Mouse (Mus musculus) ES-E14 (cell line): ENCODE data around the gene Krit1. TPM values are rescaled to one million over a fixed set of nuclear protein-coding genes. Genes with fewer than 3 reads are reported as not detected.
"Not testable (repeated sequence)": the region's sequence is repeated elsewhere in the genome, so short reads cannot be mapped to it uniquely, and the experiment has no call there.

Experiments used
- DNase-seq: peaks from one replicate; pipeline ENCODE4 v3.0.0-alpha.2; 2013; ENCODE audit warnings: low read depth, low spot score
- H3K27ac ChIP-seq: 2 replicates; pipeline ENCODE4 v1.5.1; 2012; ENCODE audit warnings: low read depth, mild to moderate bottlenecking, low read length, moderate library complexity, mixed read lengths; ENCODE audit not compliant: poor library complexity, insufficient read depth, severe bottlenecking
- H3K36me3 ChIP-seq: 2 replicates; pipeline ENCODE4 v1.6.1; 2012; ENCODE audit warnings: mild to moderate bottlenecking, low read length, moderate library complexity, mixed read lengths; ENCODE audit not compliant: control insufficient read depth, poor library complexity, insufficient read depth, severe bottlenecking
- H3K4me1 ChIP-seq, 2 experiments: fragments of 150-350 bp in 1 of 2; sonication (generic) in 1 of 2; 2 replicates each; pipeline ENCODE4 v1.6.1; 2012; ENCODE audit warnings: low read length in 2 of 2, mild to moderate bottlenecking in 1 of 2, mixed read lengths in 1 of 2; ENCODE audit not compliant: control insufficient read depth in 2 of 2, insufficient read depth in 2 of 2, poor library complexity in 1 of 2
- H3K4me3 ChIP-seq, 2 experiments: fragments of 150-350 bp in 1 of 2; sonication (generic) in 1 of 2; 2 replicates each; pipeline ENCODE4 v1.5.1; 2012; ENCODE audit warnings: low read length in 2 of 2, low read depth in 1 of 2, mild to moderate bottlenecking in 1 of 2, mixed read lengths in 1 of 2; ENCODE audit not compliant: insufficient read depth in 1 of 2, poor library complexity in 1 of 2, severe bottlenecking in 1 of 2
- H3K9ac ChIP-seq: 2 replicates; pipeline ENCODE4 v1.6.1; 2012; ENCODE audit warnings: low read depth, mild to moderate bottlenecking, low read length, mixed read lengths; ENCODE audit not compliant: poor library complexity, insufficient read depth, severe bottlenecking
- H3K9me3 ChIP-seq: fragments of 150-350 bp; sonication (generic); 2 replicates; pipeline ENCODE4 v1.6.1; 2012; ENCODE audit warnings: low read depth, mild to moderate bottlenecking, low read length; ENCODE audit not compliant: control insufficient read depth, insufficient read depth
- CHD2 ChIP-seq: IDR thresholded peaks from 2 replicates; pipeline ENCODE4 v1.6.1; 2014; ENCODE audit warnings: mild to moderate bottlenecking, low read depth, low read length, inconsistent platforms
- HCFC1 ChIP-seq: IDR thresholded peaks from 2 replicates; pipeline ENCODE4 v1.6.1; 2012; ENCODE audit warnings: low read length, inconsistent platforms, borderline replicate concordance; ENCODE audit not compliant: insufficient read depth
- MAFK ChIP-seq: IDR thresholded peaks from 2 replicates; pipeline ENCODE4 v1.6.1; 2014; ENCODE audit warnings: mild to moderate bottlenecking, low read depth, low read length, inconsistent platforms; ENCODE audit not compliant: insufficient read depth
- ZC3H11A ChIP-seq: IDR thresholded peaks from 2 replicates; pipeline ENCODE4 v1.6.1; 2012; ENCODE audit warnings: low read depth, mild to moderate bottlenecking, inconsistent platforms, low read length, borderline replicate concordance
- ZNF384 ChIP-seq: IDR thresholded peaks from 2 replicates; pipeline ENCODE4 v1.6.1; 2012; ENCODE audit warnings: low read depth, low read length, inconsistent platforms
- in situ Hi-C, 2 experiments: fragments of 600-800 bp; cut with MboI; formaldehyde crosslinking; loops; one replicate each; pipeline ENCODE4 v1.15.1; 2025; ENCODE audit warnings: low sequenced_read_pairs in 2 of 2, inconsistent platforms in 1 of 2; ENCODE audit not compliant: unreplicated experiment in 2 of 2
- total RNA-seq: library from RNA; depleted of rRNA; stranded (reverse); fragments of 300-350 nt; gene quantifications from 2 replicates; pipeline ENCODE4 v1.2.3, GENCODE M21; 2012

Krit1 gene
- total RNA-seq, 1 experiment, result 30.8 TPM

DNA sequence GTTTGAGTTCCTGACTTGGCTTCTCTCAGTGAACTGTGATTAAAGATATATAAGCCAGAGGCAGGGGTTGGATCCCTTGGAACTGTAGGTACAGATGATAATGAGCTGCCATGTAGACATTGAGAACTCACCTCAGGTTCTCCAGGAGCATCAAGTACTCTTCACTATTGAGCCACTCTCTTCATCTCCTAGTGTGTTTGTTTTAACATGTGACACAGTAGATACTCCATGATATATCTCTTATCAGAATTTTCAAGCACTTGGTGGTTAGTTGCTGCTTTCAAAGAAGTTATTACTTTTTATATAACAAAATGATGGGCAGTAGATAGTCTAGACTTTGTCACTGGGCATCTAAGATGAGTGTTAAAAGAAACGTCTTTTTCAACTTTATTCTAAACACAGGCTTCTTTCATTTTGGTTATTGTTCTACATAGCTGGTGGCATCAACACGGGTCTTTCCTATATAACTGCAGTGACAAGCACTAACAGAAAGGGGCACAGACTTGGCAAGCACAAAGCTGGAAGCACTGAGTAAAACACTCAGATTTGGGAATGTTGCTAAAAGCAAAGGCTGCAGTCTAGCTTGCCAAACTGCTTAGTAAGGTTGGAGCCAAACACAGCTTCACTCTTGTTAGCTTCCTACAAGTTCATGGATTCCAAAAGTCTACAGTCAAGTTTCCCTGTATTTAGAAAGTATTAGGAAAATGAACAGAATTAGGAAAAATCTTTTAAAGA is 18.9 kb upstream of the Krit1 start:
- Histone ChIP-seq H3K36me3 (no peaks in the 10 kb centered on the region), H3K27ac (no peak overlapping the region), H3K4me3 (no peak overlapping the region), H3K9me3 (no peaks in the 10 kb centered on the region), H3K4me1 (no peaks in the 10 kb centered on the region), H3K9ac (no peak overlapping the region)
- no peak for DNase-seq
- TF ChIP-seq ZNF384 (no peak), MAFK (no peak), ZC3H11A (no peak), HCFC1 (no peak), CHD2 (no peak)
- in situ Hi-C loops, result no loop called here

DNA sequence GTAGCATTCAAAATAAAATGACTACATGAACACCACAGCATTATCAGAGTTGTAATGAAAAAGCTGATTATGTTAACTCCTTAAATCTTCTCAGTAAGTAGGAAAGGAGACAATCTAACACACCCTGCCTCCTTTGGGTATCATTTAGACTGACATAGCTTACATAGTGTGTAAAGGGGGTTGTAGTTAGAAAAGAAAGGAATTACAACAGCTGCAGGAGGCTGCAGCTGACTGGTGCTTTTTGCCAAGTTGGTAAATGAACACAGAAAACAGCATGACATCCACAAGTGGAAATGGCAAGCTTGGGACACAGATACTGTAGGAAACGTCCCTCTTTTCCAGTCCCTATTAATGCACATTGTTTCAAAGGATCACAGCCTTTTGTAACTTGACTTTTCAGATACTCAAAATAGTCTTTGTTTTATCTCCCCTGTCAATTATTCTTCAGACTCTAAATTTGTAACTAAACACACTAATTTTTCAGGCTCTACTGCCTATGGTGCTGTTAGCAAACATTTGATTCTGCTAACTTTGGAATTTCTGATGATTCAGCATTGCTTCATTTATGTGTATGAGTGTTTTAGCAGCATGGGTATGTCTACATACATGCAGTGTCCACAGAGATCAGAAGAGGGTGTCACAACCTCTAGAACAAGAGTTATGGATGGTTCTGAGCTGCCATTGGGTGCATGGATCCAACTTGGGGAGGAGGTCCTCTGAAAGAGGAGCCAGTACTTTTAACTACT is 18.1 kb upstream of the Krit1 start:
- no peaks in the 10 kb centered on the region for H3K36me3 ChIP-seq
- no peak for DNase-seq
- H3K4me1 ChIP-seq, result no peaks in the 10 kb centered on the region
- H3K27ac ChIP-seq, result no peak overlapping the region
- no peaks in the 10 kb centered on the region for H3K9me3 ChIP-seq
- no peak overlapping the region for H3K9ac ChIP-seq
- H3K4me3 ChIP-seq, result no peak overlapping the region
- peak; percentile 52; the same call in 1 of the 2 replicates for TF ChIP-seq MAFK
- TF ChIP-seq ZC3H11A, result no peak
- TF ChIP-seq ZNF384, result no peak
- TF ChIP-seq CHD2, result no peak
- no peak for TF ChIP-seq HCFC1
- in situ Hi-C loops, result no loop called here

DNA sequence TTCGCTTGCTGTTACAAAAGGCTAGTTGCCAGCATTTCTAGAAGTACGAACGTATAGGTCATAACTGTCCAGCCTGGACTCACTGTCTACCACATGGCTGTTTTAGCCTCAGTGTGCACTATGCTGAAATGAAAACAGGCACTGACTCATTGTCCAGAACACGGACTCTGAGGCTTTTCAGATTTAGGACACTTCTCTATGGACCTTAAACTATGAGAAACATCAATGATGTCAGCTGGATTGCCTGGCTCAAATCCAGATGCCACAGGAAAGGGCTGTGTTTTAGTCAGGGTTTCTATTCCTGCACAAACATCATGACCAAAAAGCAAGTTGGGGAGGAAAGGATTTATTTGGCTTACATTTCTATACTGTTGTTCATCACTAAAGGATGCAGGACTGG is 15.4 kb upstream of the Krit1 start:
- no peak overlapping the region for H3K27ac ChIP-seq
- in situ Hi-C loops, result no loop called here
- H3K4me3 ChIP-seq, result no peak overlapping the region
- TF ChIP-seq ZC3H11A, result no peak
- no peak for TF ChIP-seq ZNF384
- no peak for TF ChIP-seq CHD2
- TF ChIP-seq MAFK, result no peak
- TF ChIP-seq HCFC1, result no peak
- no peaks in the 10 kb centered on the region for H3K36me3 ChIP-seq
- no peak for DNase-seq
- H3K9ac ChIP-seq, result no peak overlapping the region
- H3K9me3 ChIP-seq, result no peaks in the 10 kb centered on the region
- no peaks in the 10 kb centered on the region for H3K4me1 ChIP-seq

DNA sequence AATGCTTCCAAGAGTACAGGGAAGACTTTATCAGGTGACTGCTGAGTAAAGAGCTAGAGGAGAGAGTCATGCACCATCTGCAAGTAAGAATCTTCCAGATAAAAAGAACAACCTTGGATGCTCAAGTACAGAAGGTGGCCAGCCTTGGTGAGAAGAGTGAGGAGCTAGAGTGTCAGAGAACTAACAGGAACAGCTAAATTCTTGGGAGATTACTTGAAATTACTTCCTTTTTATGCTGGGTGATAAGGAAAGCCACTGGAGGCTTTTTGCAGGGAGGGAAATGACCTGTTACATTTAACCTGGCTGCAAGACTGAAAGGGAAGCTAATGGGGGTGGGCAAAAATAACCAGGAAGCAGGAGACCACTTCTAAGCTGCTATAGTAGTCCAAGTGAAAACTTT is 11.9 kb upstream of the Krit1 start:
- no peak overlapping the region for H3K4me3 ChIP-seq
- H3K27ac ChIP-seq, result no peak overlapping the region
- no peak overlapping the region for H3K9ac ChIP-seq
- no peaks in the 10 kb centered on the region for H3K36me3 ChIP-seq
- H3K9me3 ChIP-seq, result no peaks in the 10 kb centered on the region
- TF ChIP-seq ZNF384, result no peak
- TF ChIP-seq MAFK, result no peak
- no peak for TF ChIP-seq ZC3H11A
- no peak for TF ChIP-seq CHD2
- no peak for TF ChIP-seq HCFC1
- in situ Hi-C loops, result no loop called here
- no peak for DNase-seq
- H3K4me1 ChIP-seq, result no peaks in the 10 kb centered on the region

DNA sequence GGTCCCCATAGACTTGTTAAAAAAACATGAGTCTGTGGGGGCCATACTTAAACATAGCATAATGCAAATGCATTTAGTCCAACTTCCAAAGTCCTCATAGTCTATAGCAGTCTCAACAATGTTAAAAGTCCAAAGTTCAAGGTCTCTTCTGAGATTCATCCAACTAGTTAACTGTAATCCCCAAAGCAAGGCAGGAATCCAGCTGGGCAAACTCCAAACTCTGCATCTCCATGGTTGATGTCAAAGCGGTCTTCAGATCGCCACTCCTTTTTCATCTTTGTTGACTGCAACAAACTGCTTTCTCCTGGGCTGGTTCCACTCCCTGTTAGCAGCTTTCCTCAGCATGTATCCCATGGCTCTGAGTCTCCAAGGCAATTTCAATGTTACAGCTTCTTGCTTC is 5.9 kb upstream of the Krit1 start:
- H3K9ac ChIP-seq, H3K9me3 ChIP-seq, H3K36me3 ChIP-seq, H3K27ac ChIP-seq, H3K4me3 ChIP-seq, in situ Hi-C loops, H3K4me1 ChIP-seq, DNase-seq: not testable (repeated sequence)

DNA sequence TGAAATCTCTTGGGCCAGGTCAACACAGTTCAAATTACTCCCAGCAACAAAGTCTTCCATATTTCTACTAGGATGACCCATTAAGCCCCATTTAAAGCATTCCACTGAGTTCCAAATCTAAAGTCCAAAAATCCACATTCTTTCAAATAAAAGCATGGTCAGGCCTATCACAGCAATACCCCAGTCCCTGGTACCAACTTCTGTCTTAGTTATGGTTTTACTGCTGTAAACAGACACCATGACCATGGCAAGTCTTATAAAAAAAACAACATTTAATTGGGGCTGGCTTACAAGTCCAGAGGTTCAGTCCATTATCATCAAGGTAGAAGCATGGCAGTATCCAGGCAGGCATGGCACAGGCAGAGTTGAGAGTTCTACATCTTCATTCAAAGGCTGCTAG is 4.3 kb upstream of the Krit1 start:
- H3K4me3 ChIP-seq, H3K9ac ChIP-seq, H3K36me3 ChIP-seq, H3K9me3 ChIP-seq, H3K4me1 ChIP-seq, in situ Hi-C loops, H3K27ac ChIP-seq, DNase-seq: not testable (repeated sequence)
